Mouse (Mus musculus): ENCODE data around the gene Mas1. TPM values are rescaled to one million over a fixed set of nuclear protein-coding genes. Genes with fewer than 3 reads are reported as not detected.

The Mas1 gene
- 0.07 and 0.08 TPM in 2 replicates for polyA plus RNA-seq (2012; rRNA removed)

GRCm38 (mm10) chr17:12868043-12868442 is at the start of gene Mas1:
TSS of gene Mas1 (minus strand) at chr17:12868143.
- no peak for TF ChIP-seq POLR2A (IDR thresholded peaks at IDR 0.05; ENCODE audit: borderline replicate concordance, extremely low read depth, insufficient read depth, insufficient read length, poor library complexity, severe bottlenecking)
- no peak for TF ChIP-seq CTCF (IDR thresholded peaks at IDR 0.05; ENCODE audit: borderline replicate concordance, extremely low read depth, insufficient read depth, insufficient read length)
- no peak for DNase-seq (ENCODE audit: low read depth)

GRCm38 (mm10) chr17:12916588-12917380 is 48.8 kb upstream of the Mas1 start:
- no peak for DNase-seq (ENCODE audit: low read depth)
- no peak for TF ChIP-seq POLR2A (IDR thresholded peaks at IDR 0.05; ENCODE audit: borderline replicate concordance, extremely low read depth, insufficient read depth, insufficient read length, poor library complexity, severe bottlenecking)
- TF ChIP-seq CTCF (IDR thresholded peaks at IDR 0.05; ENCODE audit: borderline replicate concordance, extremely low read depth, insufficient read depth, insufficient read length) = no peak

GRCm38 (mm10) chr17:12915881-12916583 is 48.1 kb upstream of the Mas1 start, which contains the start of gene Mrpl18:
TSS of gene Mrpl18 (minus strand) at chr17:12916345.
- DNase-seq (ENCODE audit: low read depth) = peak; percentile 100
- TF ChIP-seq CTCF (IDR thresholded peaks at IDR 0.05; ENCODE audit: borderline replicate concordance, extremely low read depth, insufficient read depth, insufficient read length) (no peak), POLR2A (IDR thresholded peaks at IDR 0.05; ENCODE audit: borderline replicate concordance, extremely low read depth, insufficient read depth, insufficient read length, poor library complexity, severe bottlenecking) (peak; percentile 84; the same call in 1 of the 2 replicates)

- DNase-seq (ENCODE audit: low read depth) = no peak
- TF ChIP-seq POLR2A (IDR thresholded peaks at IDR 0.05; ENCODE audit: borderline replicate concordance, extremely low read depth, insufficient read depth, insufficient read length, poor library complexity, severe bottlenecking) (no peak), CTCF (IDR thresholded peaks at IDR 0.05; ENCODE audit: borderline replicate concordance, extremely low read depth, insufficient read depth, insufficient read length) (no peak)
Measured at GRCm38 (mm10) chr17:12915488-12915880, 47.5 kb upstream of the Mas1 start, which contains the start of gene Tcp1. TSS of gene Tcp1 (plus strand) at chr17:12915701.

- no peak for DNase-seq (ENCODE audit: low read depth)
- TF ChIP-seq POLR2A (IDR thresholded peaks at IDR 0.05; ENCODE audit: borderline replicate concordance, extremely low read depth, insufficient read depth, insufficient read length, poor library complexity, severe bottlenecking) (no peak), CTCF (IDR thresholded peaks at IDR 0.05; ENCODE audit: borderline replicate concordance, extremely low read depth, insufficient read depth, insufficient read length) (no peak)
Measured at GRCm38 (mm10) chr17:12910391-12910790, 42.4 kb upstream of the Mas1 start.

GRCm38 (mm10) chr17:12909361-12910280 is 41.7 kb upstream of the Mas1 start, which contains the start of gene Pnldc1:
TSS of gene Pnldc1 (minus strand) at chr17:12910230.
- no peak for DNase-seq (ENCODE audit: low read depth)
- no peak for TF ChIP-seq POLR2A (IDR thresholded peaks at IDR 0.05; ENCODE audit: borderline replicate concordance, extremely low read depth, insufficient read depth, insufficient read length, poor library complexity, severe bottlenecking)
- TF ChIP-seq CTCF (IDR thresholded peaks at IDR 0.05; ENCODE audit: borderline replicate concordance, extremely low read depth, insufficient read depth, insufficient read length) = no peak

GRCm38 (mm10) chr17:12906436-12906835 is 38.5 kb upstream of the Mas1 start:
- TF ChIP-seq POLR2A (IDR thresholded peaks at IDR 0.05; ENCODE audit: borderline replicate concordance, extremely low read depth, insufficient read depth, insufficient read length, poor library complexity, severe bottlenecking) (no peak), CTCF (IDR thresholded peaks at IDR 0.05; ENCODE audit: borderline replicate concordance, extremely low read depth, insufficient read depth, insufficient read length) (no peak)

GRCm38 (mm10) chr17:12905810-12906209 is 37.9 kb upstream of the Mas1 start:
- no peak for TF ChIP-seq CTCF (IDR thresholded peaks at IDR 0.05; ENCODE audit: borderline replicate concordance, extremely low read depth, insufficient read depth, insufficient read length)
- TF ChIP-seq POLR2A (IDR thresholded peaks at IDR 0.05; ENCODE audit: borderline replicate concordance, extremely low read depth, insufficient read depth, insufficient read length, poor library complexity, severe bottlenecking) = no peak
- no peak for DNase-seq (ENCODE audit: low read depth)

More at GRCm38 (mm10) chr17:12906436-12906835, 38.5 kb upstream of the Mas1 start:
- DNase-seq (ENCODE audit: low read depth) = no peak

GRCm38 (mm10) chr17:12904349-12904748 is 36.4 kb upstream of the Mas1 start:
- DNase-seq (ENCODE audit: low read depth) = no peak
- TF ChIP-seq CTCF (IDR thresholded peaks at IDR 0.05; ENCODE audit: borderline replicate concordance, extremely low read depth, insufficient read depth, insufficient read length) = no peak
- TF ChIP-seq POLR2A (IDR thresholded peaks at IDR 0.05; ENCODE audit: borderline replicate concordance, extremely low read depth, insufficient read depth, insufficient read length, poor library complexity, severe bottlenecking) = no peak
